Mouse (Mus musculus) heart, postnatal 0 days (tissue): ENCODE measurements around the gene Atl2.

ENCODE experiments used
- CTCF ChIP-seq: IDR thresholded peaks from 2 replicates; pipeline ENCODE4 v1.5.1; 2016; ENCODE audit warnings: antibody characterized with exemption, control low read depth, low read depth
- EP300 ChIP-seq: IDR thresholded peaks from 2 replicates; pipeline ENCODE4 v1.6.1; 2016; ENCODE audit warnings: antibody characterized with exemption, low read depth

GRCm38 (mm10) chr17:79912174-79912573 is 16.3 kb upstream of the Atl2 start:
- no peak for TF ChIP-seq CTCF
- no peak for TF ChIP-seq EP300
